Mouse (Mus musculus): ENCODE measurements around the gene Pigg.

The Pigg gene

DNA sequence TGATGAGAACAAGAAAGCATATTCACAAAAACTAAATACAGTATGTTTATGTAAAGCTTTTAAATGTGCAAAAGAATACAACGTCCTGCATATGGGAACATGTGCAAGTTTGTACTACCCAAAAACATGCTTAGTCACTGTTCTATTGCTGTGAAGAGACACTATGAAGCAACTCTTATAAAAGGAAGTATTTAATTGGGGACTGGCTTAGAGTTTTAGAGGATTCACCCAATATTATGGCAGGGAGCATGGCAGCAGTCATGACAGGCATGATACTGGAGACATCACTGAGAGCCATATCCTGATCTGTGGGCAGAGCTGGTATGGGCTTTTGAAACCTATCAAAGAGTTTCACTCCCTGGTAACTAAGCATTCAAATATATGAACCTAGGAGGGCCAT lies 45.5 kb downstream of the Pigg start:
- DNase-seq (ENCODE audit: low spot score in 2 of 2): no peak

DNA sequence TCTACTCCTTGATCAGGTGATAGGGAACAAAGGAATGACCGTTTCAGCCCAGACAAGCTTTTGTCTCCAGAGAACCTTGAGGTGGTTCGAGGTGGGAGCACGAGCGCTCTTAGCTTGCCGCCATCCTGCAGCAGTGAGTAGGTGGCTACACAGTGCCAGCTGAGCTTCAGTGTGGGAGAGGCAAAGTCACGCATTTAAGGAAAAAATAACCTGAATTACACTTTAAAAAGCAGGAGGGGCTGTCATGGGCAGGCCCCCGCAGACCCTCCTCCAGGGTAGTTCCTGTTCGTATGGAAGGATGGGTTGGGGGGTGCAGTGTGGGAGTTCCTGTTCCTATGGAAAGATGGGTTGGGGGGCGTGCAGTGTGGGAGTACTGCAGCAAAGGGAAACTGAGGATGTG lies 47.1 kb downstream of the Pigg start:
- no peak for DNase-seq (ENCODE audit: low spot score in 2 of 2)

DNA sequence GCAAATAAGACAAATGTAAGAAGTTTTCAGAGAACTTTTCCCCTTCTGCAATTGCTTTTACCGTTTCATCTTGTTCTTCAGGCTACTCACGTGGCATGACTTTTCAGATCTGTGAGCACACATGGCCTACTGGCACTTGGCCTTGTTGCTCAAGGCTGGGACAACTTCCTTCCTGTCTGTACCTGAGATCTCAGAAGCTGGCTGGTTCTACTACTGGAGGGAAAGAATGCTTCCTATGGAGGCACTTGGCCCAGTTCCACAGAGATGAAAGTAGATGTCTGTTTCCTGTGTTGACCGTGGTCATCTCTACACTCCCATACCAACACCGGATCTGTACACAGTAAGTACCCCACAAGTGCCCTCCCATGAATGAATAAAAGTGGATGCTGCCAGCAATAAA lies 47.8 kb downstream of the Pigg start:
- DNase-seq (ENCODE audit: low spot score in 2 of 2): no peak

DNA sequence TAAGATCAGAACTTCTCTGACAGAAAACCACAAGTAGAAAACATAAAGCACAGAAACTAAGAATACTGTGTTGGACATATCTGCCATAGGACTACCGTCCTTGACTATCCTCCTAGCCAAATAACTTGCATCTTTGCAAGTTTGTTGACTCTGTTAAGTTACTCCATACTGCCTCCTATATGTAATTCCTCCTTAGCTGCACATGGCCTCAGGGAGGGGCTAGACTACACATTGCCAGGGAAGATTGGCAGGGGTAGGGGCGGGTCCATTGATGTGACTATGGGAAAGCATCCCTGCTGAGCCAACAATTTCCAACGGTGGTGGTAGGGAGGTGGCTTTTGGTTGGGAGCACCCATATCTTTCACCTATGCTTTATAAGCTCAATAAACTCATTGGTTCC lies 49.9 kb downstream of the Pigg start:
- no peak for DNase-seq (ENCODE audit: low spot score in 2 of 2)

DNA sequence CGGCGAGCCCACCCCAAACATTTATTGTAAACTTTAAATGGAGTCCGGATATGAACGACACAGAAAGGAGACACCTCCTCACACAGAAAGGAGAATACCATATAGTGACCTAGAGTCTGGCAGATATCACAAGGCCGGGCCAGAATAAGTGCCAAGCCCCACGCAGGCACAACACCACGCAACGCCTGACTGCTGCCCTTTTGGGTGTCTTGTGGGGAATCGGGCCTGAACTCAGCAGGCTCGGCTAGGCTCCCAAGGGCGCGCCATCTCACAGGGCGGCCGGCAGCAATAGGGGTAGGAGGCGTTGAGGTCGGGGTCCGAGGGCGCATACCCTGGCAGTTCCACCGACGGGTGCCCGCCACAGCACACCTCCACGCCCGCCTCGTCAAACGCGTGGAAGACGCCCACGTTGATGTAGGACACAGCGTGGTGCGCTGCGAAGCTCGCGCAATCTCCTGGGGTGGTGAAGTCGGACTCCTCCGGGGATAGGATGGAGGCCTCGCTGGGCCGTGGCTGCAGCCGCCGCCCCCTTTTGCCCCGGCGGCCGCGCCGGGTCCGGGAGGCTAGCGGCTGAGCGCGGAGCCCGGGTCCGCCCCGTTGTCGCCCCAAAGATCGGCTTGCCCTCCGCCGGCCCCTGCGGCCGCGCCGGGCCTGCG lies 54.0 kb downstream of the Pigg start:
- DNase-seq (ENCODE audit: low spot score in 2 of 2): no peak

DNA sequence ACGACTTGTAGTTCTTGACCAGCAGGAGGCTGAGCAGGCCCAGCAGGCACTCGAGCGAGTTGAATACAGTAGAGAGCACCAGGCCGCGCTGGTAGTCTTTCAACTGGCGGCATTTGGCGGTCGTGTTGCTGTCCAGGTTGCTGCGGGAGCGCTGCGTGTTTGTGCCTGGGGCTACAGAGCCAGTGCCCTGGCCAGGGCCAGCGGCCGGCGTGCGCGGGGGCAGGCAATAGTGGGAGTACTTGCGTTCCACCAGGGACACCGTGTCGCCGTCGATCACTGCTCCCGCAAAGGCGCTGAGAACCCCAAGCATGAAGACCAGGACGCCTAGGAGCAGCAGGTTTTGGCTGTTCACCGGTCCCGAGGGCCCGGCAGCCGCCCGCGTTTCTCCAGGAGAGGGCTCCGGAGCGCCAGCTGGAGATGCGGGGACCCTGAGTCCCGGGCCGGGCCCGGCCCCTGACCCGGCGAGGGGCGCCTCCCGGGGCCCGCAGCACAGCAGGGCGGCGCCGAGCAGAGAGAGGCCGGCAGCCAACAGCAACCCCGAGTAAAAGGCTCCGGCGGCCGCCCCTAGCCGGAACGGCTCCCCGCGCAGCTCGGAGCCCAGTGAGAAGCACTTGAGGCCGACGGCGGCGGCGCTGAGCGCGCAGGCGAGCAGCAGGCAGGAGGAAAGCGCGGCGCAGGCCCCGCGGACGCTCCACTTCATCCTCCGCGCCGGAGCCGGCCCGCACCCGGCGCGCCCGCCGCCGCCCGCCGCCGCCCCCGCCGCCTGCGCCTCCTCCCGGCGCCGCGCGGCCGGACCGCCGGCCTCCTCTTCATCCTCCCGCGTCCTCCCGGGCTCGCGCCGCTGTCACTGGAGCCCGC lies 54.8 kb downstream of the Pigg start:
- peak; percentile 52 to 70 for DNase-seq (ENCODE audit: low spot score in 2 of 2)

DNA sequence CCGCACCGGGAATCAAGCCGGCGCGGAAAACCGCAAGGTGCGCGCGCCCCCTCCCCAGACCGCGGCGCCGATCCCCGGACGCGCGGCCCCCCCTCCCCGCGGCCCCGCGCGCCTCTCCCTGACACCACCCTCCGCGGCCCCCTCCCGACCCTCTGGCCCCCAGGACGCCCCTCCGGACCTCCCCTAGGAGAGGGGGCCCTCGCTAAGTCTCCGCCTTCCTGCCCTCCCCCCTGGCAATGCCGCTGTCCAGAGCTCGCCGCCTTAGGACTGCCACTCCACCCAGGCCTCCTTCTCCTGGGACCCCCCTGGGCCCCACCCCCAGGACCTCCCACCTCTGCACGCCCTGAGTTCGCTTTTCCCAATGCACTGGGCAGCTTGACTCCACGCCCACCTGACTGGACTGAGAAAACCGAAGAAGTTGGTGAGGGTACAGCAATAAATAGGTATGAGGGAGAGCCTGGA lies 55.5 kb downstream of the Pigg start, which contains the start of gene Gm42517:
Gene Gm42517, minus strand, starts transcription at position 52 of the 462 bp plus-strand sequence.
- peak in 1 of 2 experiments; percentile 13 for DNase-seq (ENCODE audit: low spot score in 2 of 2)

DNA sequence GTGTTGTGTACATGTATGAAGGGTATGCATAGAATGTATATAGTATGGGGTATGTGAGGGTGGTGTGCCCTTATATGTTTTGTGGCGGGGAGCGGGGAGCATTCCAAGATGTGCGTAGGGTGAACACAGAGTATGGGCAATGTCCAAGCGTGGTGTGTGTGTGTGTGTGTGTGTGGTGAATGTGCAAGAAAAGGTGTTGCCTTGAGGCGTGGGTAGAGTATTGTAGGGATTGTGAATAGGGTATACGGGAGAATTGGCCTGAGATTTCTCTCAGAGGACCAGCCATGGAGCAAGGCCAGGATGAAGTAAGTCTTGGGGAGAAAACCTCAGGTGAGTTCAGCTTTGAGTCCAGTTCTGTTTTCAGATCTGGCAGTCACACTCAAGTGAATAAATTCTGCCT lies 56.0 kb downstream of the Pigg start:
- no peak for DNase-seq (ENCODE audit: low spot score in 2 of 2)

DNA sequence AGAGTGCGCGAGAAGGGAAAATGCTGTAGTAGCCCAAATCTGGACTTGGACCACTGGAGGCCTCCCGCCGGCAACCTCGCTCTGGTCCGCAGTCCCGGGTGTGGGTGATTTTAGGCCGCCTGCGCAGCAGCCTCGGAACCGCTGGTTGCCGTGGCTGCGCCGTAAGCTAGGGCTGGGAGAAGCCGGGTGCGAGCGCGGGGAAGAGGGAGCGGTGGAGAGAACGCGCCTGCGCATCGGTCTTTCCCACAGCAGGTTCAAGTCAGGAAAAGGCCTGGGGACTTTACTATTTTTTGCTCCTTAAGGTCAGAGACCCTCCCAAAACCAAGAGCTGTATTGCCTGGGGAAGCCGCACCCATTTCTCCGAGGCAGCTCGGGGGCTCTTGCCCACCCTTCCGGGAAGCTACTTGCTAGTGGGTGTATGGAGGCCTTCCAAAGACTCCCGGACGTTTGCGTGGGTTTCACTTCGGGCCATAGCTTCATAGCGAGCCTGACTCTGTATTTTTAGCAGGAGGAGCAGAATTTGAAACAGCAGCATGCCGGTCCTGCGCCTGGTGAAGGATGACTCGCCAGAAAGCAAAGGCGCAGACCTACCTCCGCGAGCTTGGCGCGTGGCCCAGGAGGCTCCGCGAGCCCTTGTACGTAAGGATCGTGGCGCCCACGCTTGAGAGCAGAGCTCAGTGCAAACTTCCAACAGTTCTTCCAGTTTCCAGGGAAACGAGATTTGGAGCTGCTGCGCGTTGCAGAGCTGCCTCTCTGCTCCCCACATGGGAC lies 56.6 kb downstream of the Pigg start:
- peak in 1 of 2 experiments; percentile 41 for DNase-seq (ENCODE audit: low spot score in 2 of 2)

DNA sequence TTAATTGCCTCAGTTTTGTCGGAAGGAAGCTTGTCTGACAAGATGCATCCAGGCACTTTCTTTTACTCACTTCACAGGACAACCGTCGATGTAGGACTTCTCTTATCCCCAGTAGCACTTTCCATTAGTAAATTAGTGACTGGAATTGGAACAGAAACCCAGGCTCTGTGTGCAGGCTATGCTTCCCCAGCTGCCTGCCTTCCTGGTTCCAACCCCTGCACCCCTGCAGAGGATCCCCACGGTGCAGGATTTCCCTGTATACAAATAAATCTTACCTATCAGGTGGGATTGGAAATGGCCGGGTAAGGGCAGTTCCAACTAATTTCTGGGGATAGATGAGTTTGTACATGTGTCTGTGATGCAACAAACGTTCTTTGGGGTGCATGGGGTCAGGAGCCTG lies 57.6 kb downstream of the Pigg start:
- no peak for DNase-seq (ENCODE audit: low spot score in 2 of 2)

DNA sequence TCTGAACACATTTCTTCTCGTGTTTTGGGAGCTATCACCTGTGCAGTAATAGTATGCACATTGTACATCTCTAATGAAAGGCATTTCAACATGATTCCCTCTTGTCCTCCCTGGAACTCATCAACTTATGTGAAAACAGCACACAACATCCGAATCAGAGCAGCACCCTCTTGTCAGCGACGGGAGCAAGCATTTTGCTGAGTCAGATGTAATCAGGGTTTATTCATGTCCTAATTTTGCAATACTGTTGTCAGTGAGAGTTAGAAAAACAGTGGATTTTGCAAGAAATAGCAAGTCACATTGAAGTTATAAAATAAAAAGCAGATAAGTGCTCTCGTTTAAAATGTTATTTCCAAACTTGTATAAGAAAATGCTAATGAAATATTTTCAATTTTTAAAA lies 61.7 kb downstream of the Pigg start:
- no peak for DNase-seq (ENCODE audit: low spot score in 2 of 2)

DNA sequence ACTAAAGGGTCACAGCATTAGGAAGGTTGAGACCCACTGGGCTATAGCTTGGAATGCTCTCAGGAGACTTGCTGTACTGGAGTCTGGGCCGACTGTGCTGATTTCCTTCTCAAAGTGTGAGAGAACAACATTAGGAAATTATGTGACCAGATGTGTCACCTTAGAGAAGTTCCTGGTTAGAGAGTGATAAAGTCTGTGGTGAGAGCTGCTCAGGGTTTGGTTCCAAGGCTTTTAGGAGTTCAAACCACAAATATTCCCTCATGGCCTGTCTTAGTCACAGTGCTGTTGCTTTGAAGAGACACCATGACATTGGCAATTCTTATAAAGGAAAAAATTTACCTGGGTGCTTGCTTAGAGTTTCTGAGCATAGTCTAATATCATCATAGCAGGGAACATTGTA lies 63.6 kb downstream of the Pigg start:
- DNase-seq (ENCODE audit: low spot score in 2 of 2): no peak

DNA sequence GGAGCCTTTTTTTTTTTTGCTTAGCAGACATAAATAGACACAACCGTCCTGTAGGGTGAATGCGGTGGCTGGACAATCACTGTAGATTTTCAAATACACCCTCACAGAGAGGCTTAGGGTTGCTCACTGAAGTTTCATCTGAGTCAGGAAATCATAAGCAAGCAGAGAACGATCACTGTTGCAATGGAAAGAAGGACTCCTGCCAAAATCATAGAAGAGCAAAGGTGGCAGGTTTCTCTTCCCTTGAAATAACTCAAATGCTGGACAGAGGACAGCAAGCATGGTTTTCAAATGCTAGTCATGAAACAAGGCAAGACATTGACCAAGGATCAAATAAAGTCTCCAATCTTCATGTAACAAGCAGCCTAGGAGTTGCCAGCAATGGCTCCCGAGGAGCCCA lies 65.9 kb downstream of the Pigg start:
- no peak for DNase-seq (ENCODE audit: low spot score in 2 of 2)

DNA sequence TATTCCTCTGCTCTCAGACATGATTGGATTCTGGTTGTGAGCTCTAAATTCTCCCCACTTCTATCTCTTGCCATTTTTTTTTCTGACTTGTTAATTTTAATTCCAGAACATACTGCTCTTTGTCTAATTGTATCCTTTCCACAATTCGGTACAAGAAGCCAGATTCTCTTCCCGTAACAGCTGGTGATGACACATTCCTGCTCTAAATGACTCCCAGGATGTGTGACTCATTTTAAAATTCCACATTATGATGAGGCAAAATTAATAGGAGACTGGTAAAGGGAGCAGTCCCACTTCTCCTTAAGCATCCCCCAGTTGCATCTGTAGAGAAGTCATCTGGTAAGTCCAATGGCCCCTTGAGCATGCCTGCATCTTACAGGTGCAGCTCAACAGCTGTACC lies 73.2 kb downstream of the Pigg start:
- DNase-seq (ENCODE audit: low spot score in 2 of 2): no peak

DNA sequence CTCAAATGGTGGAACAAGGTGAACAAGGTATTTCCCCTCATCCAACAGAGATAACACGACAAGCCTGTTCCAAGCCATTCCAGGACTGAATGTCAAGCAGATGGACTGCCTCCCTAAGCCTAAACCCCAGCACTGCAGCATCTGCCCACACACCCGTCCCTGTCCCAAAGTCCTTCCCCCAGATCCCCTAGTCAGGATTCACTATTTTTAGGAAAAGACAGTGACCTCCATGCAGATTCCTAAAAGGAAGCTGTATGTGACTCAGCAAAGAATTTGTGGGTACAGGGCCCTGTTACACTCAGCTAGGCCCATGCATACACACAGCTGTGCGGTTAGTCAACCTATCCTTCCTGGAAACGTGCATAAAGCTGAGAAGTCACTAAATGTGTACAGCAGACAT lies 74.0 kb downstream of the Pigg start:
- no peak for DNase-seq (ENCODE audit: low spot score in 2 of 2)

DNA sequence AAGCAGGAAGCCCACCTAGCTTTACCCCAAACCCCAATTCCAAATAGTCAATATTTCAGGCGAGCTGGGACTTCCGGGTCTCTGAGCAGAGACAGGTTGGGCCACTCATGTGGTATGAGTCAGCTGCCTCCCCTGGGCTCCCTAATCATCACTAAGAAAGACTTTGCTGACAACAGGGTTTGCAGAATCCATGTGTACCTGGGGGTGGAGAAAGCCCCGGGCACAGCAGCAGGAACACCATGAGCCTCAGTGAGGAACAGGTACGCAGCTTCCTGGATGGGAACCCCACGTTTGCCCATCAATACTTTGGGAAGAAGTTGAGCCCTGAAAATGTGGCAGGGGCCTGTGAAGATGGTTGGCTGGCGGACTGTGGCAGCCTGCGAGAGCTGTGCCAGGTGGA lies 75.8 kb downstream of the Pigg start, which contains the start of gene Pde6b:
Gene Pde6b, plus strand, starts transcription at position 191 of the 400 bp plus-strand sequence.
- DNase-seq (ENCODE audit: low spot score in 2 of 2): no peak

DNA sequence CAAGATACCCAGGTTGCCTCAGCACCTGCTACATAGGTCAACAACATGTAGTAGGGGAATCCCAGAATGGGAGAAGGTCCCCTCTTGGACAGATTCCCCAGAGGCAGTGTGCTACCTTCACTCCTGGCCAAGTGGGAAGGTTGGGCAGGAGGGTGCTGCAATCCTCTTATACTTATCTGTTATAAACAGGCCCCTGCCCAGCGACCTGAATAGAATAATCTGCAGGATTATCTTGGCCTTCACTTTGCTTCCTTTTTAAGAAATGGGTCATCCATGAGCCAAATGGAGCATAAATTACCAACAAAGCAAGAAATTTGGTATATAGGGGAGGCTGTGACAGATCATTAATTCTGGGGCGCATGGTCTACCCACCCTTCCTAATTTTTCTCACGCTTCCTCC lies 77.3 kb downstream of the Pigg start:
- no peak for DNase-seq (ENCODE audit: low spot score in 2 of 2)

Data from urinary bladder, adult 18-20 months (tissue).